Mouse (Mus musculus) forebrain, embryonic 10.5 days (tissue): Measurements from ENCODE around the gene Ampd2. TPM values are rescaled to one million over a fixed set of nuclear protein-coding genes. Genes with fewer than 3 reads are reported as not detected.

Experiments
- DNase-seq: peaks from one replicate; pipeline ENCODE4 v3.0.0-alpha.2; 2017; ENCODE audit warnings: low spot score; ENCODE audit errors: extremely low spot score
- H3K27ac ChIP-seq: fragments of 300-500 bp; sonication (generic); 2 replicates; pipeline ENCODE4 v1.5.1; 2016; ENCODE audit warnings: mild to moderate bottlenecking
- H3K27me3 ChIP-seq: fragments of 300-500 bp; sonication (generic); 2 replicates; pipeline ENCODE4 v1.6.1; 2016; ENCODE audit warnings: mild to moderate bottlenecking; ENCODE audit not compliant: poor library complexity, severe bottlenecking
- H3K36me3 ChIP-seq: fragments of 300-500 bp; sonication (generic); replicated peaks from 2 replicates; pipeline ENCODE4 v1.6.1; 2016; ENCODE audit warnings: mild to moderate bottlenecking, moderate library complexity
- H3K4me1 ChIP-seq: fragments of 300-500 bp; sonication (generic); 2 replicates; pipeline ENCODE4 v1.6.1; 2016
- H3K4me3 ChIP-seq: fragments of 300-500 bp; sonication (generic); 2 replicates; pipeline ENCODE4 v1.5.1; 2016; ENCODE audit warnings: mild to moderate bottlenecking, moderate library complexity
- H3K9me3 ChIP-seq: fragments of 300-500 bp; sonication (generic); 2 replicates; pipeline ENCODE4 v1.6.1; 2016; ENCODE audit warnings: mild to moderate bottlenecking, moderate library complexity
- WGBS: fragments of 180-500 bp; shearing (Covaris S2); methylation state at CpG from one replicate; pipeline ENCODE4 v1.1.7; 2016; 5-methylcytosine and 5-hydroxymethylcytosine counted together
- polyA plus RNA-seq: library from polyadenylated mRNA; unstranded; fragments of >200 nt; fragmentation: Nextera tagmentation; extraction: Ambion mirVana; gene quantifications from 2 replicates; pipeline ENCODE4 v1.2.1, GENCODE M21; 2016

Ampd2 gene
- polyA plus RNA-seq: 69.3 and 71.4 TPM in 2 replicates

- WGBS: under 1% methylated on average over 29 of the region's 29 CpGs
- Histone ChIP-seq H3K9me3 (no peaks in the 10 kb centered on the region), H3K4me1 (peaks cover 81% of the 10 kb centered on the region), H3K36me3 (no peaks in the 10 kb centered on the region), H3K4me3 (peak within 1 kb of the TSS; percentile 85), H3K27me3 (no peaks in the 10 kb centered on the region; the same call in 1 of the 2 replicates), H3K27ac (peak within 1 kb of the TSS; percentile 92)
- peak; percentile 85 for DNase-seq
Observed at GRCm38 (mm10) chr3:108086470-108086979, at the start of gene Ampd2. TSS of gene Ampd2 (minus strand) at chr3:108086651.

DNA sequence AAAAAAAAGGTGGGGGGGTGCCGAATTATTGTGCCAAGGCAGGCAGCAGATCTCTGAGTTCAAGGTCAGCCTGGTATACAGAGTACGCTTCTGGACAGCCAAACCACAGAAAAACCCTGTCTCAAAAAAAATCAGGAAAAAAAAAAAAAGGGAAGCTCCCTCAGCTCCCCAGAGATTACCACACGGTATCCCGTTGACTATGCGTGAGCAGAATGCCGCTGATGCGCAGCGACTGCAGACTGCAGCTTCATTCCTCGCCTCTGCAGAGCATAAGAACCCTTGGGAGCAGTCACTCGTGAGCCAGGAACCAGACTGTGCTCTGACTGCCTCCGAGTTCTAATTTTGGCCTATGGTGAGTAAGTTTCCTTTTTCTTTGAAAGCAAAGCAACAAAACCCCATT, 48.2 kb upstream of the Ampd2 start:
- no peaks in the 10 kb centered on the region for H3K9me3 ChIP-seq
- 89% methylated on average over 11 of the region's 11 CpGs for whole genome bisulfite sequencing
- no peak overlapping the region for H3K27ac ChIP-seq
- peaks cover 4% of the 10 kb centered on the region; the same call in 1 of the 2 replicates for H3K4me1 ChIP-seq
- peaks cover 22% of the 10 kb centered on the region for H3K36me3 ChIP-seq
- no peaks in the 10 kb centered on the region for H3K27me3 ChIP-seq
- DNase-seq: no peak
- no peak overlapping the region for H3K4me3 ChIP-seq

GRCm38 (mm10) chr3:108132484-108132883, 46.0 kb upstream of the Ampd2 start:
- 80% methylated on average over 1 of the region's 1 CpGs for WGBS
- H3K9me3 ChIP-seq: no peaks in the 10 kb centered on the region
- no peak for DNase-seq
- peaks cover 14% of the 10 kb centered on the region for H3K36me3 ChIP-seq
- H3K4me1 ChIP-seq: peaks cover 18% of the 10 kb centered on the region
- no peaks in the 10 kb centered on the region for H3K27me3 ChIP-seq
- H3K4me3 ChIP-seq: no peak overlapping the region
- H3K27ac ChIP-seq: no peak overlapping the region

GRCm38 (mm10) chr3:108131821-108132220, 45.4 kb upstream of the Ampd2 start:
- Histone ChIP-seq H3K27me3 (no peaks in the 10 kb centered on the region), H3K27ac (no peak overlapping the region), H3K9me3 (no peaks in the 10 kb centered on the region), H3K4me3 (no peak overlapping the region), H3K36me3 (peaks cover 8% of the 10 kb centered on the region), H3K4me1 (peaks cover 18% of the 10 kb centered on the region)
- DNase-seq: no peak
- 86% methylated on average over 1 of the region's 1 CpGs for WGBS

DNA sequence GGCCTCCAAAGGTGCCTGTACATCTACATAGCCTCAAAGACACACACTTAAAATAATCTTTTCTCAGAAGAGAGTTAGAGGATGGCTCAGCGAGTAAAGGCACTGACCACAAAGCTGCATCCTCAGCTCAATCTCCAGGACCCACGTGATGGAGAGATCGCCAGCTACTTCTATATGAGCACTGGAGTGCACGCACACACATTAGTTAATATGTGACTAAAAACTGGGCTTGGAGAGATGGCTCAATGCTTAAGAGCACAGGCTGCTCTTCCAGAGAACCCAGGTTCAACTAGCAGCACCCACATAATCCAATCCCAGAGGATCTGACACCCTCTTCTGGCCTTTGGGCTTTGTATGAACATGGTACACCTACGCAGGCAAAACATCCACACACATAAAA, 44.8 kb upstream of the Ampd2 start:
- WGBS: 92% methylated on average over 5 of the region's 5 CpGs
- Histone ChIP-seq H3K27ac (no peak overlapping the region), H3K27me3 (no peaks in the 10 kb centered on the region), H3K4me3 (no peak overlapping the region), H3K36me3 (0 out of 2 replicates have a peak, but pooled peaks cover 5% of the 10 kb centered on the region), H3K9me3 (no peaks in the 10 kb centered on the region), H3K4me1 (peaks cover 18% of the 10 kb centered on the region)
- no peak for DNase-seq

- Histone ChIP-seq H3K27me3 (no peaks in the 10 kb centered on the region), H3K9me3 (no peaks in the 10 kb centered on the region), H3K27ac (no peak overlapping the region), H3K4me3 (no peak overlapping the region), H3K36me3 (no peaks in the 10 kb centered on the region), H3K4me1 (peaks cover 18% of the 10 kb centered on the region)
- 93% methylated on average over 4 of the region's 4 CpGs for WGBS
- DNase-seq: no peak
Observed at GRCm38 (mm10) chr3:108129804-108130203, 43.4 kb upstream of the Ampd2 start.

- DNase-seq: no peak
- no peak overlapping the region for H3K4me3 ChIP-seq
- no peak overlapping the region for H3K27ac ChIP-seq
- no peaks in the 10 kb centered on the region for H3K36me3 ChIP-seq
- no peaks in the 10 kb centered on the region for H3K27me3 ChIP-seq
- WGBS: 88% methylated on average over 4 of the region's 4 CpGs
- H3K9me3 ChIP-seq: no peaks in the 10 kb centered on the region
- peaks cover 18% of the 10 kb centered on the region for H3K4me1 ChIP-seq
Observed at GRCm38 (mm10) chr3:108129367-108129766, 42.9 kb upstream of the Ampd2 start.

DNA sequence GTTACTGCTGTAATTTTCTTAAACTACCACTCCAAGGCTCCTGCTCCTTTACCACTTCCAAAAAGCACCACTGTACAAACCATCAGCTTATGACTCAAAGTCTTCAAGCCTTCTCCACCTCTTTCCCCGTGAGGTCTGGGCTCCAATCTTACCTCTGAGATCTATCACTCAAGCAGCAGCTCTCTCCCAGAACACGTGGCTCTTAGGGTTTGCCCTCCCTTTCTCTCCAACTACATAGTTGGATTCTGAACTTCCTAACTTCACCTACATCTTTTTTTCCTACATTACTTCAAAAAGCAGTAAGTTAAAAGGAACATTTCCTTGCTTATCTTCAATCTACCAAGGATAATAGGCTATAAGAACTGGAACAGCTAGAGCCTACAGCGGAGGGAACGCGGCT, 42.1 kb upstream of the Ampd2 start:
- 90% methylated on average over 5 of the region's 5 CpGs for WGBS
- no peak overlapping the region for H3K27ac ChIP-seq
- no peaks in the 10 kb centered on the region for H3K9me3 ChIP-seq
- no peaks in the 10 kb centered on the region for H3K27me3 ChIP-seq
- DNase-seq: no peak
- peaks cover 18% of the 10 kb centered on the region for H3K4me1 ChIP-seq
- H3K4me3 ChIP-seq: no peak overlapping the region
- peaks cover 5% of the 10 kb centered on the region for H3K36me3 ChIP-seq

- Histone ChIP-seq H3K4me3 (no peak overlapping the region), H3K27me3 (no peaks in the 10 kb centered on the region), H3K4me1 (peaks cover 14% of the 10 kb centered on the region; the same call in 1 of the 2 replicates), H3K9me3 (no peaks in the 10 kb centered on the region), H3K36me3 (peaks cover 23% of the 10 kb centered on the region), H3K27ac (no peak overlapping the region)
- no peak for DNase-seq
- 89% methylated on average over 3 of the region's 3 CpGs for WGBS
Observed at GRCm38 (mm10) chr3:108126327-108126726, 39.9 kb upstream of the Ampd2 start.

GRCm38 (mm10) chr3:108124131-108124530, 37.7 kb upstream of the Ampd2 start:
- Histone ChIP-seq H3K27me3 (no peaks in the 10 kb centered on the region), H3K4me3 (no peak overlapping the region), H3K36me3 (peaks cover 45% of the 10 kb centered on the region), H3K27ac (no peak overlapping the region), H3K4me1 (peaks cover 12% of the 10 kb centered on the region; the same call in 1 of the 2 replicates), H3K9me3 (no peaks in the 10 kb centered on the region)
- DNase-seq: no peak
- 75% methylated on average over 1 of the region's 1 CpGs for WGBS

- Histone ChIP-seq H3K9me3 (no peaks in the 10 kb centered on the region), H3K4me1 (peaks cover 4% of the 10 kb centered on the region; the same call in 1 of the 2 replicates), H3K27ac (no peak overlapping the region), H3K36me3 (peaks cover 54% of the 10 kb centered on the region), H3K27me3 (no peaks in the 10 kb centered on the region), H3K4me3 (no peak overlapping the region)
- no peak for DNase-seq
- WGBS: 95% methylated on average over 5 of the region's 5 CpGs
Observed at GRCm38 (mm10) chr3:108123242-108123641, 36.8 kb upstream of the Ampd2 start.

DNA sequence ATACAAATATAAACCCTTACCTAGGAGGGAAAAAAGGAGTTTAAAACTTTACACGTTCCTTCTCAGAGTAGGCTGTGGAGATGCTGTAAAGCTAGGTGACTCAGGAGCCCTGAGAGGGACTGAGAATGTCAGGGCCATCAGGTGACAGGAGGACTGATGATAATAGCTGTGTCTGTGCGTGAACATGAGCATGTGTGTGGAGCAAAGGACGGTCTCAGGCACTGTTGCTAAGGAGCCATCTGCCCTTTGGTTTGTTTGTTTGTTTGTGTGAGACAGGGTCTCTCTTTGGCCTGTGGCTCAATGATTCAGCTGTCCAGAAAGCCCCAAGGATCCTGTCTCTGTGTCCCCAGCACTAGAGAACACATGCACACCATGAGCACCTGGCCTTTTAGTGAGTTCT, 34.6 kb upstream of the Ampd2 start:
- 92% methylated on average over 3 of the region's 3 CpGs for WGBS
- no peak for DNase-seq
- peaks cover 74% of the 10 kb centered on the region for H3K36me3 ChIP-seq

DNA sequence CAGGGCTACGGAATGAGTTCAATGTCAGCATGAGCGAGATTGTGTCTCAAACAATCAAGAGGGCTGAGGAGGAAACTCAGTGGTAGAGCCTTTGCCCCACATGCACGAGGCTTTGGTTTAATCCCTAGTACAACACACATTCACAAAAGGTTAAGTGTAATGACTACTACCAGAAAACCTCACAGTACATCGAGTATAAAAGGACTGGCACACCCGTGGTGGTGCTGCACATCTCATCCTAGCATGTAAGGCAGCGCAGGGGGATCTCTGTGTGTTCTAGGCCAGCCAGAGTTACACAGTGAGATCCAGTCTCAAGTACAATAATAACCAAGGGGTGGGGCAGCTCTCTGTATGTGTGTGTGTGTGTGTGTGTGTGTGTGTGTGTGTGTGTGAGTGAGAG, 31.0 kb upstream of the Ampd2 start:
- peaks cover 92% of the 10 kb centered on the region for H3K36me3 ChIP-seq
- 90% methylated on average over 6 of the region's 6 CpGs for WGBS
- no peaks in the 10 kb centered on the region for H3K4me1 ChIP-seq
- no peaks in the 10 kb centered on the region for H3K9me3 ChIP-seq
- H3K27me3 ChIP-seq: no peaks in the 10 kb centered on the region
- no peak overlapping the region for H3K4me3 ChIP-seq
- no peak for DNase-seq
- H3K27ac ChIP-seq: no peak overlapping the region

More for the DNA sequence above, 34.6 kb upstream of the Ampd2 start:
- Histone ChIP-seq H3K9me3 (no peaks in the 10 kb centered on the region), H3K27ac (no peak overlapping the region), H3K4me1 (no peaks in the 10 kb centered on the region), H3K27me3 (no peaks in the 10 kb centered on the region), H3K4me3 (no peak overlapping the region)
